Mouse (Mus musculus) ovary, postnatal 36 days (tissue): ENCODE data around the gene Magi3.

Experiments
- DNase-seq: peaks from one replicate; pipeline ENCODE4 v3.0.0; 2022; ENCODE audit warnings: low spot score, mixed read lengths

Gene Magi3

DNA sequence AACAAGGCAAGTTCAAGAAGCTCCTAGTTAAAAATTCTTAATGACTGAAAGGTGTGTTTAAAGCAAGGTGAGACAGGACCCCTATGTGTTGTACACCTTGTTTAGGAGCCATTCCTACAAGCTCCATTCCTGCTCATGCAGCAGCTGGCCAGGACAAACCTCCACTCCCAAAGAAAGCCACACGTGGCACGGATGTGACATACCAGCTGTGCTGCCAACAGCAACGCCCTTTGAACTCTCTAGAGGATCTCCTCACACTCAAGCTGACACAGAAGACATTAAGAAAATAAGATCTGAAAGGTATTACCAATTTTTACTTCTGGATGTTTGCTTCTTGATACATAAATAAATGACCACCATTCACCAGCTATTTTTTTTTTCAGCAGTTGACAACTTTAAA is 193.2 kb downstream of the Magi3 start:
- DNase-seq: no peak

GRCm38 (mm10) chr3:104020101-104020500 is 200.1 kb downstream of the Magi3 start:
- no peak for DNase-seq

DNA sequence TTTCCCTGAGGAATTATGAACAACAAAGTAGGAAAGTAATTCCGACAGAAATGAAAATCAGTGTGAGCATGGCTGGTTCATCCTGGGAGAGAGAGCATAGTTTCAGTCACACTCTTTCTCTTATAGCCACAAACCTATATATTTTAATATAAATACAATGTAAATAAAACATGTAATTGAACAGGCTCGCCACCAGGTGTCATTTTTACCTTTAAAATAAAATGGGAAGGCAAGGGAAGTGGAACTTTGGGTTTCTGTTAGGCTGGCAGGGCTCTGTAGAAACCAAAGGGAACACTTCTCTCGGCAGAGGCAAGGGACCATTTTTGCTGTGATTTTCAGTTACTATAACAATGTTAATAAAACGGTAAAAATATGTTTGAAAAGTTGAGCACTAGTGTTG is 200.7 kb downstream of the Magi3 start:
- DNase-seq: no peak

DNA sequence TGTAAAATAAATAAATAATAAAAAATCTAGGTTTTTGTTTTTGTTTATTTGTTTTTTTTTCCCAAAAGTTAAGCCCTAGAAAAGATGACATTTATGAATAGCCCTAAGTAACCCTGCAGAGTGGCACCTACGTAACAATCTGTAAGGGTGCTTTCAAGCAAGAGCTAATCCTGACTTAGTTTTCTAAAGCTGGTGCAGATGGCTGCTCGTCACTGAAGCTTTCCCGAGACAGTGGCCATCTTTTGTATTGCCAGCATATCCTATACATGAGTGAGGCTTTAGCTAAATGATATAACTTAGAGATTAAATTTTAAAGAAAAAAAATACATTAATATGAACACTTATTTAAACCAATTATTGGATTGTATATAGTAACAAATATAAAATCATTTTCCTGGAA is 202.2 kb downstream of the Magi3 start:
- no peak for DNase-seq

DNA sequence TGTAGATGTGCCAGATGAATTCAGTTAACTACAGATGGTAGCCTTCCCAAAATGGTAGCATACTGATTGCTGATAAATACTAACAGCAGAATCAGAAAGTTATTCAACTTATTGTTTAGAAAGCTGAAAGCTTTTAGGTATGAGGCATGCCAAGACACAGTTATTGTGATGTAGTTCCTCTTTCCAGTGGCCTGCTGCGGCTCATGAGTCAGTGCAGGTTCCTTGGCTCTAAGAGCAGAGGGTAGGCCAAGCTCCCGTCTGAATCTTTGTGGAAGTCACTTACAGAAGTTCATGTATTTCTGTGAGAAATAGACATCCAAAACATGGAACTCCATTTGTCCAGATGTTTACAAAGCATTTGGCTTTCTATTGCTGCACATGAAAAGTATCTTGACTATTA is 208.2 kb downstream of the Magi3 start:
- DNase-seq: no peak

- DNase-seq: no peak
Measured at GRCm38 (mm10) chr3:104009924-104010662, 210.1 kb downstream of the Magi3 start.

DNA sequence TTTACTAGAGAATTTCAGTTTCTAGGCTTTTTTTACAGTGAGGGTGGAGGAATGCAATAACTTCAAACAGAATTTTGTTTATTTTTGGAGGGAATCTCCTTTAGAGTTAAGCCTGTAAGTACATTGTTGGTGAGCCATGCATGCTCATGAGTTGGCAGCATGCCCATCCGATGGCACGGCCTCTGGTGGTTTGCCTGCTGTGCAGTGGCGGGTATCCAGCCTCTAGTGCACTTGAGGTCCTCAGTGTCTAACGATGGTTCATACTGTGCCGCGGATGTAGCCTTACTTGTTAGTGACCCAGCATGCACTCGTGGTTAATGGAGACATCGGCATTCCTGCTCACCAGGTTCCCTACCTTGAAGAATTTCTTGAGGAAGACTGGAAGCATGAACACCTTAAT is 212.7 kb downstream of the Magi3 start:
- DNase-seq: peak; percentile 21

DNA sequence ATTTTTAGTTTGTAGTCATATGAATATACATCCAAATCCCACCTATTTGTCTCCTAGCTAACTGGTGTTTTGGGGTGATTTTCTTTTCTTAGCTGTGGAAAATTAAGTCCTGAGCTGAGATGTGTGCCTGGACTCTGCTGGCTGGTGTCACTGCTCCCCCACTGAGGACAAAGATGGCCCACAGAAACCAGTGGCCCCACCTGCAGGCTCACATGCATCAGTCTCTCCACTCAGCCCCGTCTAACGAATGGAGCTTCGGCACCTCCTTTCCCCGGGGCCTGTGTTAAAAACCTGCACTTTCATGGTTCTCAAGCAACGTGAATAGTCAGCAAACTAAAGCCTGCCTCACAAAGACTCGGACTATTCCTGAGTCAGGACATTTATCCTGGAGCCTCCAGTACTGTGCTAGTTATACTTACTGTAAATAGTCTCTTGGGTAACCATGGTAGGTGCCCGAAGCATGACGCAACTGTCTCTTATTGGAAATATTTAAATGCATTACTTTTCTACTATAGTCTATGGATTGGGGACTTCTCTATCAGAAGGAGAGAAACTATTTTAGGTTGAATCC is 213.2 kb downstream of the Magi3 start:
- DNase-seq: no peak

- no peak for DNase-seq
Measured at GRCm38 (mm10) chr3:103998724-103999123, 221.4 kb downstream of the Magi3 start.

DNA sequence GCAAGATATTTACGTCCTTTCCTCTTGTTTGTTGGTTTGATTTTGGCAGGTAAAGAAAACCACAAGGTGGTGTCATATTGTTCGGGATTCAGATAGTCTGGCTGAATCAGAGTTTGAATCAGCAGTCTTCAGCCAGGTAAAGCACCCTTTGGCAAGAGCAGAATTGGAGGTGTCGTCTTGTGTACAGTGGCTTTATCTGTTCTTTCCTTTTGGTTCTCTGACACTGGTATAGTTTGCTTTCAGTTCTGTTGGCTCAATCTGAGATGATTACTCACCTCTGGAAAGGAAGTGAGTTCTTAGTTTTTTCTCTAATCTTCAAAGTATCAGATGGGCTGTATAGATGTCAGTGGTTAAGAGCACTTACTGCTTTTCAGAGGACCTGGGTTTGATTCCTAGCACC is 228.9 kb downstream of the Magi3 start:
- DNase-seq: no peak

GRCm38 (mm10) chr3:103989352-103989751 is 230.8 kb downstream of the Magi3 start:
- DNase-seq: no peak

GRCm38 (mm10) chr3:103987831-103988432 is 232.2 kb downstream of the Magi3 start:
- no peak for DNase-seq

DNA sequence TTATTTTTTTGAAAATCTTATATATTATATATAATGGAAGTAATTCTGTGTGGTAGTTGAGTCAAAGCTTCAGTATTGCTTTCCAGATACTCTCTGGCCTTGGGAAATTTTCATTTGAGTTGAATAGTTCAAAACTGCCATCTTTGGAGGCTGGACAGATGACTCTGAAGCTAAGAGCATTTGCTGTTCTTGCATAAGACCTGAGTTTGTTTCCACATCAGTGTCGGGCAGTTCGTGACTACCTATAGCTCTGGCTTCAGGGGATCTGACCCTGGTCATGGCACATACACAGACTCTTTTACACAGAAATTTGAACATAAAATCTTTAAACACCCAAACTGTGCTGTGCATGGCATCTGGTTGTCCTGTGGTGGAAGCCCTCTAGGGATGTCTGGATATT is 235.0 kb downstream of the Magi3 start:
- no peak for DNase-seq

- no peak for DNase-seq
Measured at GRCm38 (mm10) chr3:103984556-103984955, 235.6 kb downstream of the Magi3 start.

- no peak for DNase-seq
Measured at GRCm38 (mm10) chr3:103971157-103971556, 249.0 kb downstream of the Magi3 start.

GRCm38 (mm10) chr3:103968701-103969100 is 251.5 kb downstream of the Magi3 start:
- no peak for DNase-seq

DNA sequence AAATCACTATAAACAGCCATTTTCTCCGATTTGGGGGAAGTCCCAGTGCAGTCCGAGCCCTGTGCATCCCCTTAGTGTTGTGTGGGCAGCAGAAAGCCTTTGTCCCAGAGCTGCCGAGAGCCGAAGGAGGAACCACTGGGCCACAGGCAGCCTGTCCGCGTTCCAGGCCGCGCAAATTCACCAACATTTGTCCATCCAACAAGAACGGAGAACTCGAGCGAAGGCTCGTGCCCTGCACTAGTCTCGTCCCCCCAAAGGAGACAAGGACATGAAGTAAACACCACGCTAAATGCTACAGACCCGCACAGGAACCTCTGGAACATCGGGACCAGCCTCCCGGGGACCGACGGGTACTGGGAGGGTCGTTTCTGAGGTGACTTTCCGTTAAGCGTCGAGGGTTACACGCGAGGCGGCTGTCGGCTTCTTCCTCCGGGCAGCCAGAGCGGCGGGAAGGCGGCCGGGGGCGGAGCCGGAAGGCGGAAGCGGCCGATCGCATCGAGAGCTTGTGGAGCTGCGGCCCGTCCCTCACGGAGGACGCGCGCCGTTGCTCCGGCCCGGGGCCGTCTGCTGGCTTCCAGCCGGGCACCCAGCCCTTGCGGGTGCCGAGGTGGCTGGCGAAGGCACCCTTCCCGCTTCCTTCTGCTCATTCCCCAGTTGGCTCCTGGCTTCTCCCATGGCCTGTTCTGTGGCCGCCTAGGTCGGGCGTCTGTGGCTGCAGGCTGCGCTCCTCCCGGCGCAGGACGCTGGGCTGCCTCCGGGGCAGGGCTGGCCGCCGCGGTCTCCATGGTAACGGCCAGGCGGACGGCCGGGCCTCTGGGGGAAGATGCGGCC is 252.1 kb downstream of the Magi3 start, which contains the start of gene Phtf1:
Phtf1 (plus strand) TSS at position 250 of the 831 bp plus-strand sequence.
- DNase-seq: peak; percentile 87

DNA sequence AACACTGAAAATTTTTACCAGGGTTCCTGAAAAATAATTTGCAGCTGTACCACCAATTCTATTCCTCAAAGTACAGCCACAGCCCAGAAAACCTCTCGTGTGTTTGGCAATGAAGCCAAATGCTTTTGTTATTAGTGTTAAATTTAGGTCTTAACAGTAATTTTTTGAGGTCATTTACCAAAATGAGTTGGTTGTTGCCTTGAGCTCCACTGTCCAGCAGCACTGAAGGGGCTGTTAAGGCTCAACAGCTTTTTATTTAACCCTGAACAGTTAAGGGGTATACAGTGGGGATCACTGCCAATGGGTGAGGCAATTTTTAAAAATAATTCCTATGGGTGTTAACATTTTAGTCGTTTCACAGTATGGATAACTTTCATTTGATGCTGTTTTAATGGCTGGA is 252.9 kb downstream of the Magi3 start:
- DNase-seq: no peak
